Mouse (Mus musculus): ENCODE measurements around the gene Erich2. TPM values are rescaled to one million over a fixed set of nuclear protein-coding genes. Genes with fewer than 3 reads are reported as not detected.

Gene Erich2
- total RNA-seq (2023), result under 1 TPM in 1 of 2 experiments, not detected in 1; 0.68 TPM

GRCm38 (mm10) chr2:70508496-70508895 lies at the start of gene Erich2:
Erich2 (plus strand) TSS chr2:70508819.

GRCm38 (mm10) chr2:70552772-70553171 lies 44.2 kb downstream of the Erich2 start, which contains the start of gene Gad1:
Gad1 (plus strand) TSS chr2:70553072.

Other genes starting within 250 kb of the Erich2 start
- not detected for gene Sp5, start 33.9 kb upstream of the Erich2 start, total RNA-seq (2023)
- 10 to 100 TPM; 10.8 to 22.5 TPM for gene Gad1, start 44.3 kb downstream of the Erich2 start, total RNA-seq (2023)
- gene Gorasp2, start 152.8 kb downstream of the Erich2 start, total RNA-seq (2023), result 100 to 1,000 TPM; 119 to 121 TPM
- gene Gm26558, start 153.3 kb downstream of the Erich2 start, total RNA-seq (2023), result not detected

Measured in B cell, adult 67 days (primary cell).